Mouse (Mus musculus): ENCODE measurements around the gene Trim46. TPM values are rescaled to one million over a fixed set of nuclear protein-coding genes. Genes with fewer than 3 reads are reported as not detected.

Gene Trim46
- polyA plus RNA-seq, 1 experiment from 2014 or later = 76.1 TPM

DNA sequence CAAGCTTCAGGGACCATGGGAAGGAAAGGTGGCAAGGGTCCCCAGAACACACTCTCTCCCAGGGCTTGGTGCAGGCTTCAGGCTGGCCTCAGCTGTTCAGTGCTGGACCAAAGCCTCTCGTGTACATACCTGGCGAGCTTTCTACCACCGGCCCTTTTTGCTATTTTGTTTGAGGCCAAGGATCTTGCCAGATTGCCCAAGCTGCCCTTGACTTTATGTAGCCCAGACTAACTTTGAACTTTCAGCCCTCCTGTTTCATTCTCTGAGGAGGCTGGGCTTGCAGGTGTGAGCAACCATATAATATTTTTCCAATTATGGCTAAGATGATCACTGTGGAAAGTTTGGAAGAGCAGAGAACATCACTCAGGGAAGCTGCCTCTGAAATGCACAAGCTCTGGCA, 38.2 kb upstream of the Trim46 start:
- 86% methylated on average over 3 of the region's 3 CpGs for WGBS
- no peaks in the 10 kb centered on the region for H3K36me3 ChIP-seq (ENCODE audit: control insufficient read depth, insufficient read depth)

DNA sequence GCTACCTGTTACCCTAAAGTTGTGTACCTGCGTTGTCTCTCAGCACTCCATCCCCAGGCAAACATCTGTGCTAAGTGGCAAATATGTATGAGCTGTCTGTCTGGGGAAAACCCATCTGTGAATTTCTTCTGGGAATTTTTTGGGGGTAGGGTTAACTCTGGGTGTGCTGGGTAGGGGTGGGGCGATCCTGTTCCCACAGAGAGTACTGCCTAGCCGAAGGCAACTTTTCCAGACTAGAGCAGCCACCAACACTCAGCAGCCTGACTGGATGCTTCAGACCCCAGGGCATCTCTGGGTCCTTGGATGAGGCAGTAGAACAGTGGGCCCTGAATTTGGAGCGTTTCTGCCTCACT, 36.2 kb upstream of the Trim46 start:
- no peak for ATAC-seq
- H3K36me3 ChIP-seq (ENCODE audit: control insufficient read depth, insufficient read depth) = no peaks in the 10 kb centered on the region
- H3K4me1 ChIP-seq (replicated peaks; ENCODE audit: control insufficient read depth, insufficient read depth, low read length) = peaks cover 34% of the 10 kb centered on the region
- peak overlapping the region; percentile 10; the same call in 1 of the 2 replicates for H3K9ac ChIP-seq (replicated peaks; ENCODE audit: low read depth, low read length)
- H3K4me2 ChIP-seq (ENCODE audit: low read length) = no peak overlapping the region
- H3K9me3 ChIP-seq (ENCODE audit: control insufficient read depth, low read length) = no peaks in the 10 kb centered on the region
- 20% methylated on average over 4 of the region's 4 CpGs for whole genome bisulfite sequencing
- H3K27me3 ChIP-seq (replicated peaks; ENCODE audit: control insufficient read depth, insufficient read depth, low read length) = peaks cover 2% of the 10 kb centered on the region; the same call in 1 of the 2 replicates
- H3K27ac ChIP-seq (ENCODE audit: low read length) = no peak overlapping the region
- no peak overlapping the region for H3K4me3 ChIP-seq (replicated peaks; ENCODE audit: low read length)

More for the DNA sequence above, 38.2 kb upstream of the Trim46 start:
- ATAC-seq = no peak
- Histone ChIP-seq H3K9ac (replicated peaks; ENCODE audit: low read depth, low read length) (no peak overlapping the region), H3K4me3 (replicated peaks; ENCODE audit: low read length) (no peak overlapping the region), H3K4me2 (ENCODE audit: low read length) (no peak overlapping the region), H3K4me1 (replicated peaks; ENCODE audit: control insufficient read depth, insufficient read depth, low read length) (peaks cover 29% of the 10 kb centered on the region), H3K27ac (ENCODE audit: low read length) (no peak overlapping the region), H3K27me3 (replicated peaks; ENCODE audit: control insufficient read depth, insufficient read depth, low read length) (0 out of 2 replicates have a peak, but pooled peaks cover 2% of the 10 kb centered on the region), H3K9me3 (ENCODE audit: control insufficient read depth, low read length) (no peaks in the 10 kb centered on the region)

DNA sequence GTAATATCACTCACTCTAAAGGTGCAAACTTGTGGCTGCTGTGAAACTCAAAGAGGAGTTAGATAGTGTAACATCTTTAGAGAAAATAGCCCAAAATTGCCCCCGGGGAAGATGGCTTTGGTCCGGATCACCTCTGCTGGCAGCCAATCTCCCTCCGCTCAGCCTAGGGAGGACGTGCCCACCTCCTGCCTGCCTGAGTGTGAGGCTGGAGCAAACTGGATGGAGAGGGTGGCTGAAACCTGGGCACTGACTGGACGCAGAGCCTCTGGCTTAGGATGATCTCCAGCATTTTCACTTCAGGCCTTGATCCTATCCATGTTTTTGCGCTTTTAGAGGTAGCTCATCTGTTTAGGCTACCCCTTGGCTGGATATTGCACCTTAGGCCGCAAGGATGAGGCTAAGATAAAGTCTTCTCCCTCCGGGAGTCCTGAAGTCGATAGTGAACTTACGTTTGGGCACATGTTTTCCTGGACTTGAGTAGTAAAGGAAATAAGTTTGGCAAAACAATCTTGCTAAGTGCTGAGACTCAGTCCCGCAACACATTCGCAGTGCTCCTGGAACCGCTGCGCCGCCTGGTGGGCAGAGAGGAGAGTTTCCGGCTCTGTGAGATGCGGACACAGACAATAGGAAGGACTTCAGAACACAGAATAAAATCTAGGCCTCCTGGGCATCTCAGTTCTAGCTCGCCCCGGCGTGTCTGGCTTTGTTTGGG, 35.6 kb upstream of the Trim46 start:
- 13% methylated on average over 20 of the region's 20 CpGs for WGBS
- peaks cover 36% of the 10 kb centered on the region for H3K4me1 ChIP-seq (replicated peaks; ENCODE audit: control insufficient read depth, insufficient read depth, low read length)
- H3K36me3 ChIP-seq (ENCODE audit: control insufficient read depth, insufficient read depth) = no peaks in the 10 kb centered on the region
- H3K27ac ChIP-seq (ENCODE audit: low read length) = no peak overlapping the region
- peak overlapping the region; percentile 10; the same call in 1 of the 2 replicates for H3K9ac ChIP-seq (replicated peaks; ENCODE audit: low read depth, low read length)
- peak overlapping the region; percentile 98 for H3K4me2 ChIP-seq (ENCODE audit: low read length)
- no peaks in the 10 kb centered on the region for H3K9me3 ChIP-seq (ENCODE audit: control insufficient read depth, low read length)
- ATAC-seq = no peak; the same call in 1 of the 2 replicates
- H3K27me3 ChIP-seq (replicated peaks; ENCODE audit: control insufficient read depth, insufficient read depth, low read length) = peaks cover 2% of the 10 kb centered on the region; the same call in 1 of the 2 replicates
- peak overlapping the region; percentile 56 for H3K4me3 ChIP-seq (replicated peaks; ENCODE audit: low read length)

DNA sequence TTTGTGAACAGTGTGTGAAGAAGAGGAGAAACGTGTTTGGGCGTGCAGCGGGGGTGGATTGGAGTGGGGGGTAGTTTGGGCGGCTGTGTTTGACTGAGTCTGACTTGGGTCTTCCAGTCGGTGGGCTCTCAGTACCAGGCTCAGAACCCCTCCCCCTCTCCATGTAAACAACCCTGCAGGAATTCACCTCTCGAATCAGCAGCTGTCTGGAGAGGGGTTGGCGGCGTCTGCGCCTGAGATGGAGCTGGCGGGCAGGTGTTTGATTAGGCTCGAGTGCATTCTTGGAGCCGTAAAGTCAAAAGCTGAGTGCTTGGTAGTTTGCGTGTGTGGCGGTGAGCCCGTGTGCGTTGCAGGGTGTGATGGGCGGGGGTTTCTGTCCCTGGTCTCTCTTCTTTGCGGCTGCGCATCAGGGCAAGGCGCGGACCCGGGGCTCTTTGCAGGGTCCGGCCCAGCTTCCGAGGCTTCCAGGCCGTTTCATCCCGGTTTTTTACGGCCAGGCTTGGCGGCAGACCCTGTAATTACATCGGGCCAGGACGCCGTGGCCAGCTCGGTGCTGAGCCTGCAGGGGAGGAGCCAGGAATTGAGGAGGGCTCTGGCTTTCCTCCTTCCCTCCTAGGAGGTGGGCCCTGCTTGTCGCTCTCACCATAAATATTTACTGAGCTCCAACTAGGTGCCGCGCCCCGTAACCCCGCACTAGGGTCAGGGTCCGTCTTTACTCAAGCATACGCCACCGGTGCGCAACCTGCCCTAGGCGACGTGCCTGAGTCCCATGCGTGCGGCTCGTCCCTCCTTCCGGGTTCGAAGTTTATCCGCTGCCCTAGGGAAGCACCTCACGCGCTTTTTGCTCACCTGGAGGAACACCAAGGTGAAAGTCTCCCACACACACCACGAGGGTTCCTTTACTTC, 34.8 kb upstream of the Trim46 start, which contains the start of gene Efna1:
Efna1 (minus strand) TSS at position 537 of the 906 bp plus-strand sequence.
- under 1% methylated on average over 52 of the region's 52 CpGs for WGBS
- H3K4me1 ChIP-seq (replicated peaks; ENCODE audit: control insufficient read depth, insufficient read depth, low read length) = peaks cover 36% of the 10 kb centered on the region
- H3K9ac ChIP-seq (replicated peaks; ENCODE audit: low read depth, low read length) = peak within 1 kb of the TSS; percentile 63
- H3K4me2 ChIP-seq (ENCODE audit: low read length) = peak within 1 kb of the TSS; percentile 98
- no peaks in the 10 kb centered on the region for H3K9me3 ChIP-seq (ENCODE audit: control insufficient read depth, low read length)
- peak within 1 kb of the TSS; percentile 41; the same call in 1 of the 2 replicates for H3K27ac ChIP-seq (ENCODE audit: low read length)
- H3K27me3 ChIP-seq (replicated peaks; ENCODE audit: control insufficient read depth, insufficient read depth, low read length) = peaks cover 2% of the 10 kb centered on the region; the same call in 1 of the 2 replicates
- peak within 1 kb of the TSS; percentile 56 for H3K4me3 ChIP-seq (replicated peaks; ENCODE audit: low read length)
- ATAC-seq = peak; percentile 36
- no peaks in the 10 kb centered on the region for H3K36me3 ChIP-seq (ENCODE audit: control insufficient read depth, insufficient read depth)

DNA sequence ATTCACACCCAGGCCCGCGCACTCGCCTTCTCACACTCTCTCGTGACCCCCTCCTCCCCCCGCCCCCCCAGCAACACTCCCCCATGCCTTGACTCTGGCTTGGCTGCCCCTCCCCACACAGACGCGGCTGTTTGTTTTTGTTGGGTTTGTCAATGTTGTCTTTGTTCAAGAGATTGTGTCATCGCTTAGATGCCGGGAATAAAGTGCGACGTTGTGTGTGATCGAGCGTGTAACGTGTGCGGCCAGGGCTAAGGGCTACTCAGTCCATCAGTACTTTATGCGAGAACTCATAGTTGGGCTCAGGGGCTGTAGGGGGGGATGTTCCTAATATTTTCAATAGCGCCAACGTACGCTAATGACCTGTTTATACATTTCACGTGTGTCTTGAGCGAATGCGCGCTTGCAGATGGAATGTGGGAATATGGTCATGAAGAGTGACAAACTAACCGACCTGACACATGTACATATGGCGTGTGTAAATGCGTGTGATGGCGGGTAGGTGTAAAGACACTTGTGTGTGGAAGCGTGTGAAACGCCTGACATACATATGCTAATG, 34.0 kb upstream of the Trim46 start:
- no peaks in the 10 kb centered on the region for H3K9me3 ChIP-seq (ENCODE audit: control insufficient read depth, low read length)
- no peaks in the 10 kb centered on the region for H3K36me3 ChIP-seq (ENCODE audit: control insufficient read depth, insufficient read depth)
- H3K27ac ChIP-seq (ENCODE audit: low read length) = peak overlapping the region; percentile 28; the same call in 1 of the 2 replicates
- H3K9ac ChIP-seq (replicated peaks; ENCODE audit: low read depth, low read length) = peak overlapping the region; percentile 63
- H3K4me2 ChIP-seq (ENCODE audit: low read length) = peak overlapping the region; percentile 98
- under 1% methylated on average over 28 of the region's 29 CpGs for WGBS
- peaks cover 36% of the 10 kb centered on the region for H3K4me1 ChIP-seq (replicated peaks; ENCODE audit: control insufficient read depth, insufficient read depth, low read length)
- peak; percentile 22 for ATAC-seq
- peaks cover 2% of the 10 kb centered on the region; the same call in 1 of the 2 replicates for H3K27me3 ChIP-seq (replicated peaks; ENCODE audit: control insufficient read depth, insufficient read depth, low read length)
- peak overlapping the region; percentile 56 for H3K4me3 ChIP-seq (replicated peaks; ENCODE audit: low read length)

DNA sequence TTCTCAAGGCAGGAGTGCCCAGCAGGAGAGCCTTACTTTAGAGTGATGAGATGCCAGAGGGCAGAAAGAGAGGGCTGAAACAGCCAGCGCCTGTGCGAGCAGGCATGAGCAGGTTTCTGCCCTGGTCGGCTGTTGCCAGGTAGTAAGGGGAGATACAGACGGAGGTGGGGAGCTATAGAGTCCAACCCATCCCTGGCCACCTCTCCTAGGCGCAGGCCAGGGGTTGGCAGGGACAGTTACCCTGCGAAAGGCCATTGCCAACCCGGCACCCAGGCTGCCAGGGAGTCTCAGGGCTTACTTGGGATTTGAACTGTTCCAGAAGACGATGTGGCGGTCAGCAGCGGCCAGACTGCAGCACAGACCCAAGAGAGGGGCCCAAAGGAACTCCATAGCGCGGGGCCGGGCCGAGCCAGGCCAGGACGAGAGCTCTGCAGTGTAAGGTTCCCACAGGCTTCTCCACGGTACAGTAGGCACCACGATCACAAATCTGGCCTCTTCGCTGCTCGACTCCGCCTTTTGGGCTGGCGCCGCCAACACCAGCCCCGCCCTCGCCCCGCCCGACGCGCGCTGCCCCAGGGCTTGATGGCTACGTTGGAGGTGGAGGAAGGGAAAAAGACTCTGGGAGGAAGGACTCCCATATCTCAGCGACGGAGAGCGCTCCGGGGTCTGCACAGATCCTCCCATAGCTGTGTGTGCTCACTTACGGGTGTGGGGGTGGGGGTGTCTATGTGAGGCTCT, 33.2 kb upstream of the Trim46 start:
- peaks cover 2% of the 10 kb centered on the region; the same call in 1 of the 2 replicates for H3K27me3 ChIP-seq (replicated peaks; ENCODE audit: control insufficient read depth, insufficient read depth, low read length)
- H3K9ac ChIP-seq (replicated peaks; ENCODE audit: low read depth, low read length) = peak overlapping the region; percentile 62
- peak overlapping the region; percentile 46 for H3K27ac ChIP-seq (ENCODE audit: low read length)
- H3K36me3 ChIP-seq (ENCODE audit: control insufficient read depth, insufficient read depth) = no peaks in the 10 kb centered on the region
- H3K4me2 ChIP-seq (ENCODE audit: low read length) = peak overlapping the region; percentile 98
- no peaks in the 10 kb centered on the region for H3K9me3 ChIP-seq (ENCODE audit: control insufficient read depth, low read length)
- ATAC-seq = peak; percentile 71
- WGBS = 3% methylated on average over 35 of the region's 35 CpGs
- H3K4me1 ChIP-seq (replicated peaks; ENCODE audit: control insufficient read depth, insufficient read depth, low read length) = peaks cover 36% of the 10 kb centered on the region
- peak overlapping the region; percentile 56 for H3K4me3 ChIP-seq (replicated peaks; ENCODE audit: low read length)

DNA sequence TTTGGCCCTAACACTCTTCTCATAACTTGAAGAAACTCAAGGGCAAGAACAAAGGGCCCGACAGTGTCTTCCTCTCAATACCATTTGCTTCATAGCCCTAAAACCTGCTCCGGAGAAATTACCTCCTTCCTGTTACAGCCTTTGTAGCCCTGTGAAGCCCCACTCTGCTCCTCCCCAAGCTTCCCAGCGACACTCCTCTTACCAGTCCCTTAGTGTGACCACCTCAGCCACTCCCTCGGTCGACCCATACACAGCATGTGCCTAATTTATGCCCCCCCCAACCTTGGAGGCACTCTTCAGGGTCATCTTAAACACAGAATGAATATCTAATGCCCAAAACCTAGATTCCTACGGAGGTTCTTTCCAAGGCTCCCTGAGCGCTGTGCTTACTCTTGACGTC, 32.5 kb upstream of the Trim46 start:
- Histone ChIP-seq H3K9me3 (ENCODE audit: control insufficient read depth, low read length) (no peaks in the 10 kb centered on the region), H3K27ac (ENCODE audit: low read length) (0 out of 2 replicates have a peak overlapping the region, but pooled peaks have one; percentile 17), H3K36me3 (ENCODE audit: control insufficient read depth, insufficient read depth) (no peaks in the 10 kb centered on the region), H3K4me3 (replicated peaks; ENCODE audit: low read length) (peak overlapping the region; percentile 56; the same call in 1 of the 2 replicates), H3K4me2 (ENCODE audit: low read length) (peak overlapping the region; percentile 24), H3K9ac (replicated peaks; ENCODE audit: low read depth, low read length) (no peak overlapping the region), H3K27me3 (replicated peaks; ENCODE audit: control insufficient read depth, insufficient read depth, low read length) (peaks cover 2% of the 10 kb centered on the region; the same call in 1 of the 2 replicates), H3K4me1 (replicated peaks; ENCODE audit: control insufficient read depth, insufficient read depth, low read length) (peaks cover 36% of the 10 kb centered on the region)
- ATAC-seq = no peak
- 29% methylated on average over 8 of the region's 8 CpGs for WGBS

DNA sequence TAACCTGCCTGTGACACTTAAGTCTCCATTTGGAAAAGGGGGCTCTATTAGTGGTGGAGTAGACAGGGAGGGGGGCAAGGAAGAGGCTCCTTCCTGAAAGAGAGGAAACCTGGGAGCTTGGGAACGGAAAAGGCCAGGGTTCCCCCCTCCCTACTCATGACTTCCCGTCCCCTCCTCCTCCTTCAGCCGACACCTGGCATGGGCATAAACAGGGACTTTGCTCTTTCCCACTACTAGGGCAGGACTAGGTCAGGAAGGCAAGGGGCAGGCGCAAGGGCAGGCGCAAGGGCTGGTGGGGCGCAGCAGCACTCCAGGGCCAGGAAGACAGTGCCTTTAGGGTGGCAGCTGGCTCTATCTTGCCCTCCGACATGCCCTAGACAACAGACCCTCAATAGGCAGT, 32.0 kb upstream of the Trim46 start:
- H3K36me3 ChIP-seq (ENCODE audit: control insufficient read depth, insufficient read depth) = no peaks in the 10 kb centered on the region
- H3K4me2 ChIP-seq (ENCODE audit: low read length) = peak overlapping the region; percentile 24; the same call in 1 of the 2 replicates
- peaks cover 36% of the 10 kb centered on the region for H3K4me1 ChIP-seq (replicated peaks; ENCODE audit: control insufficient read depth, insufficient read depth, low read length)
- no peak overlapping the region for H3K4me3 ChIP-seq (replicated peaks; ENCODE audit: low read length)
- no peaks in the 10 kb centered on the region for H3K9me3 ChIP-seq (ENCODE audit: control insufficient read depth, low read length)
- H3K9ac ChIP-seq (replicated peaks; ENCODE audit: low read depth, low read length) = no peak overlapping the region
- peaks cover 2% of the 10 kb centered on the region; the same call in 1 of the 2 replicates for H3K27me3 ChIP-seq (replicated peaks; ENCODE audit: control insufficient read depth, insufficient read depth, low read length)
- no peak overlapping the region for H3K27ac ChIP-seq (ENCODE audit: low read length)
- 89% methylated on average over 6 of the region's 7 CpGs for WGBS
- no peak for ATAC-seq
